Mouse (Mus musculus): Measurements from ENCODE around the gene Pmf1.
"Not testable (repeated sequence)": the region's sequence is repeated elsewhere in the genome, so short reads cannot be mapped to it uniquely, and the experiment has no call there.

Pmf1 gene

DNA sequence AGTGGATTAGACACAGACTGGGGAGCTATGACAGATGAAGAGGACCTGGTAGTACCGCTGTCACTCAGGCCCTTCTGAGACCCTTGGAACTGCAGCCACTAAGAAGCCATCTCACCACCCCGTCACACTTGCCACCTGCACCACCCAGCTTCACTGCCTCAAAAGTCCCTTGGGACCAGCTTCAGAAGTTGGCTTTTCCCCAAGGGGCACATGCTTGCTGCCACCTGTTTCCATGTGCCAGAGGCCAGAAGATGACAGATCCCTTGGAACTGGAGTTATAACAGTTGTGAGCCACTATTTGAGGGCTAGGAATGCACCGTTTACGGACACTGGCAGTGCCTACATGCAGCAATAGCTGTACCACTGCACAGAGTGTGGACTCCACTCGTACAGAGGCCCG, 14.8 kb downstream of the Pmf1 start:
- DNase-seq (ENCODE audit: low spot score) = no peak

DNA sequence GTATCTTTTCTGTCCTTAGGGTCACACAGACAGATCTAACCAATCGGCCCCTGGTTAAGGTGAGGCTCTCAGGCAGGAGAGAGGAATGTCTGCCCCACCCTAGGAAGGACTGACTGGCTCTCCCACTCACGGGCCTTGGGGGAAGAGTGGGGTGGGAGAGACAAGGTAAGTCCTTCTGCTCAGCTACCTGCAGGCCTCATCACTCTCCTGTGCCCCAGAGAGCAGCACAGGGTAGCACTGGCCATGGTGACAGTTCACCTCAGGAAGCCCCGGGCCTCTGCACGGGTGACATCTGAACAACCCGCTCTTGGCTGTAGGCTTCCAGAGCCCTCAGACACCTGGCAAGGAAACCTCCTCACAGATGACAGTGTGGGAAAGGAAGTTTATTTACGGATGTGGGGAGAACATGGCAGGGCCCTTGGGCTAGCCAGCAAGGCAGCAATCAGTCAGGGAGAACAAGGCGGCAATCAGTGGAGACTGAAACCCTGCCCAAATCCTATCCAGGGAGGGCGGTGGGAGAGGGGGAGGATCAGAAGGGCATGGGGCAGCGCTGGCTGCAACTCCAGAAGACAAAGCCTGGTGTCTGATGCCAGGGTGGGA, 16.3 kb downstream of the Pmf1 start:
- no peak for DNase-seq (ENCODE audit: low spot score)

GRCm38 (mm10) chr3:88384364-88384763, 25.8 kb downstream of the Pmf1 start, which contains the start of gene Bglap:
TSS of gene Bglap (minus strand) at chr3:88384464.
- no peak for DNase-seq (ENCODE audit: low spot score)

DNA sequence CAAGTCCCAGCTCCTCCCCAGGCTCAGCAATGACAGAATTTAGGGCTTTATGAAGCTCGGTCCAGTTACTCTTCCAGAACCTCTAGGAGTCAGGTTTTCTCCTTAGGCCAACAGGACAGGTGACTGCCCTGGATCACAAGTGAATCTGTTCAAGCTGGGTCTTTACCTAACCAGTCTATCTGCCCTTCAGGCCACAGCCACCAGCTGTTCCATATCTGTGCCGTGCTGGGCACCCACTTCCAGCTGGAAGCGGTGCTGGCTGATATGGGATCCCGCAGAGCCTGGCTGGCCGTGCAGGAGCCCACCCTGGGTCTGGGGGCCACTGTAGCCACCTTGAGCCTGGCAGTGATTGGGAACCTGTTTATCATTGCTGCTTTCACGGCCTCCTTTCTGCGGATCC, 27.7 kb downstream of the Pmf1 start:
- DNase-seq (ENCODE audit: low spot score) = not testable (repeated sequence)

GRCm38 (mm10) chr3:88381389-88382315, 28.5 kb downstream of the Pmf1 start:
- not testable (repeated sequence) for DNase-seq (ENCODE audit: low spot score)

DNA sequence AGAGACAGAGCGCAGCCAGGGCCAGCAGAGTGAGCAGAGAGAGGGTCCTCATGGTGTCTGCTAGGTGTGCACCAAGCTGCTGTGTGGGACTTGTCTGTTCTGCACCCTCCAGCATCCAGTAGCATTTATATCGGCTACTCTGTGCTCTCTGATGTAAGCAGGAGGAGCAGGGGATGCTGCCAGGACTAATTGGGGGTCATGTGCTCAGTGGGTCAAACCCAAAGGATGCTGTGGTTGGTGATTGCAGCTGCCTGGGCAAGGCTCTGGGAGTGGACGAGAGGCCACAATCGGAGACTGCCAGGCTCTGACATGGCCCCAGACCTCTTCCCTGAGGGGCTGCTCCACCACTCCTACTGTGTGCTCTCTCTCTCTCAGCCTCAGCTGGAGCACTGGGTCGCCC, 31.5 kb downstream of the Pmf1 start, which contains the start of gene Bglap2:
TSS of gene Bglap2 (minus strand) at position 101 of the 400 bp plus-strand sequence.
- DNase-seq (ENCODE audit: low spot score) = not testable (repeated sequence)

GRCm38 (mm10) chr3:88376644-88377043, 33.5 kb downstream of the Pmf1 start:
- not testable (repeated sequence) for DNase-seq (ENCODE audit: low spot score)

GRCm38 (mm10) chr3:88375750-88376626, 34.1 kb downstream of the Pmf1 start:
- not testable (repeated sequence) for DNase-seq (ENCODE audit: low spot score)

GRCm38 (mm10) chr3:88372643-88373042, 37.5 kb downstream of the Pmf1 start, which contains the start of gene Bglap3:
TSS of gene Bglap3 (minus strand) at chr3:88372743.
- DNase-seq (ENCODE audit: low spot score) = not testable (repeated sequence)

DNA sequence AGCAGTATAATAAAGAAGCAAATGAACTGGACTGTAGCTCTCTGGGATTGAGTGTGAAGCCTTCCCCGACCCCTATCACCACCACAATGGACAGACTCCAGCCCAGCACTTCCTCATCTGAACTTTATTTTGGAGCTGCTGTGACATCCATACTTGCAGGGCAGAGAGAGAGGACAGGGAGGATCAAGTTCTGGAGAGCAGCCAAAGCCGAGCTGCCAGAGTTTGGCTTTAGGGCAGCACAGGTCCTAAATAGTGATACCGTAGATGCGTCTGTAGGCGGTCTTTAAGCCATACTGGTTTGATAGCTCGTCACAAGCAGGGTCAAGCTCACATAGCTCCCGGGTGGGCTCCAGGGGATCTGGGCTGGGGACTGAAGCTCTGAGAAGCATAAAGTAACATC, 41.6 kb downstream of the Pmf1 start:
- DNase-seq (ENCODE audit: low spot score) = not testable (repeated sequence)

DNA sequence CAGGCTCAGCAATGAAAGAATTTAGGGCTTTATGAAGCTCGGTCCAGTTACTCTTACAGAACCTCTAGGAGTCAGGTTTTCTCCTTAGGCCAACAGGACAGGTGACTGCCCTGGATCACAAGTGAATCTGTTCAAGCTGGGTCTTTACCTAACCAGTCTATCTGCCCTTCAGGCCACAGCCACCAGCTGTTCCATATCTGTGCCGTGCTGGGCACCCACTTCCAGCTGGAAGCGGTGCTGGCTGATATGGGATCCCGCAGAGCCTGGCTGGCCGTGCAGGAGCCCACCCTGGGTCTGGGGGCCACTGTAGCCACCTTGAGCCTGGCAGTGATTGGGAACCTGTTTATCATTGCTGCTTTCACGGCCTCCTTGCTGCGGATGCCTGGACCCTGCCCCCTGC, 42.6 kb downstream of the Pmf1 start:
- not testable (repeated sequence) for DNase-seq (ENCODE audit: low spot score)

DNA sequence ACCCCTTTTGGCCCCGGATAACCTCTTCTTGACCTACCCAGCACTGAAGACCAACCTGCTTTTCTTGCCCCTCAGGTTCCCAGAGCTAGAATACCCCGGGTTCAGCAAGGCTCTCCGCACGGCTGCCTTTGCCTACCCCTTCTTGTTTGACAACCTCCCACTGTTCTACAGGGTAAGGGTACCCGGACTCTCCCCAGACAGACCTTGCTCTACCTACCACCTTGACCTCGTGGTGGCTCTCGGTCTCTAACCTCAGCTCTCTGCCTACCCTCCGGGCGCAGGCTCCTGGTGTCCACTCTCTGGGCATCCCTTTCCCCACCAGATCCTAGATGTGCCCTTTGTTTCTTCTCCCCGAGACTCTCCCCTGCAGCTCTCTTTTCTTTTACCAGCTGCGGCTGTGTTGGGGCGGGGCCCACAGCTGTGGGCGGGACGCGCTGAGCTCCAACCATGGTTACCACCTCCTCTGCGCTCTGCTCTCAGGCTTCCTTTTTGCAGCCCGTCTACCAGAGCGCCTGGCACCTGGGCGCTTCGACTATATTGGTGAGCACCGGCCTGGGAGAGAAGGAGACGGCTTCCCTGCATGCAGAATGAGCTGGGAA, 43.2 kb downstream of the Pmf1 start:
- DNase-seq (ENCODE audit: low spot score) = not testable (repeated sequence)

DNA sequence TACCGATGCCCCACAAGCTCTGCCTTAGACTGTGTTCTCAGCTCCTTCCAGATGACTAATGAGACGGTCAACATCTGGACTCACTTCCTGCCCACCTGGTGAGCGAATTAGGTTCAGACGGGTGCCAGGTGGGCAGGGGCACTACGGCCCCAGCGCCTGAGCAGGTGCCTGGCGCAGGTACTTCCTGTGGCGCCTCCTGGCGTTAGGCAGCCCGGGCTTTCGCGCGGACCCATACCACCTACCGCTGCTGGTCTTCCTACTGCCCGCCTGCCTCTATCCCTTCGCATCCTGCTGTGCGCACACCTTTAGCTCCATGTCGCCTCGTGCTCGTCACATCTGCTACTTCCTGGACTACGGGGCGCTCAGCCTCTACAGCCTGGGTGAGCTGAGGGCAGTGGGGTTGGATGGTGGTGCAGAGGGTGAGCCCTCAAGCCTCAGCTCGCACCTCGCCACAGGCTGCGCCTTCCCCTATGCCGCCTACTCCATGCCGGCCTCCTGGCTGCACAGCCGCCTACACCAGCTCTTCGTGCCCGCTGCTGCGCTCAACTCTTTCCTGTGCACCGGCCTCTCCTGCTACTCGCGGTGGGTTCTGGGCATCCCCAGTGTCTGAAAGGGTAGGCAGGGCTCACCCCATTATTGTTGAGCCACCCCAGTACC, 44.3 kb downstream of the Pmf1 start:
- DNase-seq (ENCODE audit: low spot score) = no peak

GRCm38 (mm10) chr3:88364337-88364736, 45.8 kb downstream of the Pmf1 start, which contains the start of gene Paqr6:
TSS of gene Paqr6 (plus strand) at chr3:88364584.
- peak; percentile 81 for DNase-seq (ENCODE audit: low spot score)

- DNase-seq (ENCODE audit: low spot score) = peak; percentile 82
Measured at GRCm38 (mm10) chr3:88363700-88364099, 46.4 kb downstream of the Pmf1 start.

DNA sequence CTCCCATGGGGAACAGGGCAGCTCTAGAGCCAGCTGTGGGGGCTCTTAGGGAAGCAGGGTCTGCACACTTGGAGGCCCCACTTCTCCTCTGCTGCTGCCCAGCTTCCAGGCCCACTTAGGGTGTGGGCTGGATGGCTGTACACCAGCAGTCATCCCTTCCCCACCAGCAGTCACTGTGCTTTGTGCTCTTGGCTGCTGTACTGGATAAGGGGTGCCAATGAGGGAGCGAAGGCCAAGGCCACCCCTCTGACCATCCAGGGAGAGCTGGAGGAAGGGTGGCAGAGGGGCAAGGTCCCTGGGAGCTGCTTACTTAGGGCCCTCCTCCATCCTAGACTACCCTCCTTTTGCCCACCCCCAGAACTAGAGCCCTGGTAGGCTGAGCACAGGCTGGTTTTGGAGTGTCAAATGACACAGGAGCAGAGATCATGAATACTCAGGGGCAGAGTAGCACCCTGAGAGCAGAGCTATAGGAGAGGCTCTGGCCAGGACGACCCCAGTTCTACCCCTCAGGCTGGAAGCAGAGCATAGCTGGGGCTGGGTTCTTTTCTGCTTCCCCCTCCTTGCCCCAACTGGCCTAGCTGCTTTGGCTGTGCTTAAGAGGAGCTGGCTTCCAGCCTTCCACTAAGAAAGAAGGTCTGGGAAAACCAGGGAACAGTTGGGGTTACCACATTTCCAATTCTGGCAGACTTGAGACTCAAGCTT, 48.4 kb downstream of the Pmf1 start:
- DNase-seq (ENCODE audit: low spot score) = no peak

DNA sequence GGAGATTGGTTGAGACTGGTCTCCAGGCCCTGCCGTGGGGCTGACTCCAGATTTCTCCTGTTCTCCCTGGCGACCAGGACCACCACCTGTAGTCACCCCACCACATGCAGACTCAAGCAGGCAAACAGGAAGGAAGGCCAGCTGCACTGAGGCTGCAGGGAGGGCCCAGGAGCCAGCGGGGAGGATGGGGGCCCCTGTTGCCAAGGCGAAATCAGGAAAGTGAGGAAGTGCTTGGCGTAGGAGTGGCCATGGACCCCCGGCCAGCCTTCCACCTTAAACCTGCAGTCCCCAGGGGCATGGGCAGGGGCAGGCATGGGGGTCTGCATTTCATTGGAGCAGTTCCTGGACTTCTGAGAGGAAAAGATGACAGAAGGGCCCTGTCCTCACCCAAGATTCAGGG, 49.0 kb downstream of the Pmf1 start:
- no peak for DNase-seq (ENCODE audit: low spot score)

DNA sequence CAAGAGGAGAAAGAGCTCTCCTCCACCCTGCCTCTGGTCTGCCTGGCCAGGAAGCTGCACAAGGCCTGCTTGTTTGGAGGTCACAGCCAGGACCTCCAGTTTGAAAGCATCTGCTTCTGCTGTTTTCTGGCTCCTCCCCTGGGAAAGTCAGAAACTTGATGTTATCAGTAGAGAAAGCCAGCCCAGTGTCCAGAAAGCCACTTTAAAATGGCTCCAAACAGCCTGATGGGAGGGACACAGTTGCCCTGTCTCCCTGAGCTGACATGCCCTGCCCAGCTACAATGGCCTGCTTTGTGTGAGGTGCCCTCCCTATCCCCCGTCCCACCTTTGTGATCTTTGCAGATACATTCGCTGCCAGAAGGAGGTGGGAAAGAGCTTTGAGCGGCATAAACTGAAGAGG, 50.1 kb downstream of the Pmf1 start:
- DNase-seq (ENCODE audit: low spot score) = no peak

DNA sequence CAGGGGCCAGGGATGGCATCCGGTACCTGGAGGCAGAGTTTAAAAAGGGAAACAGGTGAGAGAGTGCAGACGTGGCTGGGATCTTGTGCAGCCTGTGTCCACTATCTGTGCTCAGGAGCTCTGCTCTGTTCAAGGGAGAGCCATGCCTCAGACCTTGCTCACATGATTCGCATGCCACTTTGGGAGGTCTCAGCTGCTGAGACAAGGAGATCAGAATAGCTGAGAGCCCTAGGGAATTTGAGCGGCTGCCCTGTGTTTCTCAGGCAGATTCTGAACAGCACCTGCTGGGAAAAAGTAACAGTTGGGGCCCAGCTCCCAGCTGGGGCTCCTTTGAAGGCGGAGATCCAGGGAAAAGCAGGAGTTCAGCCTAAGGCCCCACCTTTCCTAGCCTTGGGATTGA, 50.5 kb downstream of the Pmf1 start:
- no peak for DNase-seq (ENCODE audit: low spot score)

DNA sequence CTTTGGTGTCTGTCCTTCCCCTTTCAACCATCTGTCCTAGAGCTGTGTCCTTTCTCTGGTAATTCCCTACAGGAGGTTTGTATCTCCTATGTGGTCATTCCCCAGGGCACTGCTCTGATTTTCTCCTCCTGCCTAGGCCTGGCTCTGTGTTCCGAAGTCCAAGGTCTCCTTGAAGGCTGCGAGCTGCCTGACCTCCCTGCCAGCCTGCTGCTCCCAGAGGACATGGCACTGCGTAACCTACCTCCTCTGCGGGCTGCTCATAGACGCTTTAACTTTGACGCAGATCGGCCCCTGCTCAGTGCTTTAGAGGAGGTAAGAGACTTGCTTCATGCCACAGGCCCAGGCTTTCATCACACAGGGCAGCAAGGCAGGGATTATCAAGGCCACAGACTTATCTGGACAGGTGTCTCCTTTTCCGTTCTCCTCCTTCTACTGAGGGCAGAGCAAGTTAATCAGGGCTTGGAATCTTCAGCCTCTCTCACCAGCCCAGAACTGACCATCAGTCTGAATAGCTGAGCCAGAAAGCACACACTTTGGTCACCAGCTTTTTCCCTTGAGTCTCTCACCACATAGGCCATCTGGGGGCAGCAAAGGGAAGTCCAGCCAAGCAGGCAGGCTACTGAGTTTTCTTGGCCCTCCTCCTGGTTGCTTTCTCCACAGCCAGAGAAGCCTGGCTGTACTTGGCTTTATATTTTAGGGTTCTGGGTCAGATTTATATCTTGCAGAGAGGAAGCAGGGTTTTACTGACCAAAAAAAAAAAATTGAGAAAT, 55.5 kb downstream of the Pmf1 start:
- no peak for DNase-seq (ENCODE audit: low spot score)
